Mouse (Mus musculus) Patski (cell line): ENCODE data around the gene Htt. TPM values are rescaled to one million over a fixed set of nuclear protein-coding genes. Genes with fewer than 3 reads are reported as not detected.
A peak's percentile ranks its signal among the peaks of the same experiment; 100 is the strongest.

Experiments used
- ATAC-seq: fragments of 100-300 bp; one replicate; pipeline ENCODE4 v1.8.0; 2021
- CTCF ChIA-PET: fragments of 350-600 bp; sonication (Branson Sonifier 250); formaldehyde crosslinking; loops from one replicate; lab custom pipeline; 2022; ENCODE audit warnings: inconsistent platforms; lab: Charles Lee
- POLR2A ChIA-PET: fragments of 350-600 bp; sonication (Branson Sonifier 250); formaldehyde crosslinking; loops from one replicate; lab custom pipeline; 2022; ENCODE audit warnings: antibody characterized with exemption, inconsistent platforms; lab: Charles Lee
- DNase-seq: peaks from one replicate; pipeline ENCODE4 v3.0.0-alpha.2; 2011; ENCODE audit warnings: low read depth, low spot score
- H3K27me3 ChIP-seq: fragments of 371-371 bp; one replicate; pipeline ENCODE4 v1.5.1; 2021
- CTCF ChIP-seq: fragments of 100-300 bp; IDR thresholded peaks from one replicate; pipeline ENCODE4 v1.5.1; 2021
- in situ Hi-C: fragments of 300-500 bp; cut with MboI; formaldehyde crosslinking; loops from 3 replicates; pipeline ENCODE4 v1.11.1; 2018; ENCODE audit warnings: low pct_unique_long_range_greater_than_20kb, mixed read lengths
- polyA plus RNA-seq: library from polyadenylated mRNA; unstranded; gene quantifications from one replicate; pipeline ENCODE4 v1.2.3, GENCODE M21; 2021

The Htt gene
- polyA plus RNA-seq, 1 experiment from 2014 or later, result 22.7 TPM

- POLR2A ChIA-PET, result no interaction called here
- no peak for ATAC-seq
- in situ Hi-C loops, result no loop called here
These were observed 168.8 kb downstream of the Htt start for GRCm38 (mm10) chr5:34930151-34930975.

GRCm38 (mm10) chr5:34931091-34931490, 169.6 kb downstream of the Htt start:
- DNase-seq (no peak), ATAC-seq (no peak)
- TF ChIP-seq CTCF, result no peak
- POLR2A ChIA-PET, result no interaction called here
- in situ Hi-C loops, result no loop called here
- H3K27me3 ChIP-seq, result no peaks in the 10 kb centered on the region
- CTCF ChIA-PET, result interaction anchor here (1.0 to 1.7 kb wide), 4 partner anchors 12 to 63 kb away, joined by 3 to 4 read pairs (median 3); no protein-coding TSS in a partner anchor

More at GRCm38 (mm10) chr5:34930151-34930975, 168.8 kb downstream of the Htt start:
- CTCF ChIA-PET, result interaction anchor here (1.0 to 1.7 kb wide), 2 partner anchors 13 to 15 kb away, joined by 3 to 4 read pairs; no protein-coding TSS in a partner anchor
- H3K27me3 ChIP-seq, result no peaks in the 10 kb centered on the region
- no peak for TF ChIP-seq CTCF
- no peak for DNase-seq

GRCm38 (mm10) chr5:34931516-34932457, 170.2 kb downstream of the Htt start:
- in situ Hi-C loops, result no loop called here
- TF ChIP-seq CTCF, result no peak
- POLR2A ChIA-PET, result no interaction called here
- CTCF ChIA-PET, result interaction anchor here (1.0 to 1.6 kb wide), 6 partner anchors 13 to 111 kb away, joined by 3 to 4 read pairs (median 3); no protein-coding TSS in a partner anchor
- no peaks in the 10 kb centered on the region for H3K27me3 ChIP-seq
- DNase-seq, result no peak
- ATAC-seq, result no peak

GRCm38 (mm10) chr5:34932458-34932806, 170.9 kb downstream of the Htt start:
- DNase-seq (no peak), ATAC-seq (no peak)
- in situ Hi-C loops, result no loop called here
- no peaks in the 10 kb centered on the region for H3K27me3 ChIP-seq
- POLR2A ChIA-PET, result no interaction called here
- TF ChIP-seq CTCF, result no peak
- CTCF ChIA-PET, result interaction anchor here (1.0 to 1.6 kb wide), 6 partner anchors 14 to 110 kb away, joined by 3 to 4 read pairs (median 3); no protein-coding TSS in a partner anchor

- ChIA-PET POLR2A (no interaction called here), CTCF (no interaction called here)
- in situ Hi-C loops, result no loop called here
- no peak for DNase-seq
- H3K27me3 ChIP-seq, result no peaks in the 10 kb centered on the region
- TF ChIP-seq CTCF, result no peak
- no peak for ATAC-seq
These were observed 171.9 kb downstream of the Htt start for GRCm38 (mm10) chr5:34933461-34933860.

- ChIA-PET CTCF (no interaction called here), POLR2A (no interaction called here)
- DNase-seq (no peak), ATAC-seq (no peak)
- no peak for TF ChIP-seq CTCF
- H3K27me3 ChIP-seq, result peaks cover 4% of the 10 kb centered on the region
- in situ Hi-C loops, result no loop called here
These were observed 180.3 kb downstream of the Htt start for GRCm38 (mm10) chr5:34941710-34942470.

GRCm38 (mm10) chr5:34943428-34943827, 181.9 kb downstream of the Htt start:
- ATAC-seq, result no peak

GRCm38 (mm10) chr5:34948861-34949760, 187.6 kb downstream of the Htt start, which contains the start of gene Rgs12:
Gene Rgs12, plus strand, starts transcription at chr5:34949445.
- CTCF ChIA-PET, result interaction anchor here (0.8 to 1.4 kb wide), 4 partner anchors 14 to 83 kb away, joined by 3 read pairs; no protein-coding TSS in a partner anchor
- in situ Hi-C loops, result no loop called here
- ATAC-seq (peak; percentile 94), DNase-seq (peak; percentile 20)
- POLR2A ChIA-PET, result interaction anchor here (0.5 to 0.6 kb wide), 2 partner anchors 109 to 734 kb away, joined by 3 read pairs; no protein-coding TSS in a partner anchor
- no peaks in the 10 kb centered on the region for H3K27me3 ChIP-seq
- no peak for TF ChIP-seq CTCF

More at GRCm38 (mm10) chr5:34943428-34943827, 181.9 kb downstream of the Htt start:
- H3K27me3 ChIP-seq, result peaks cover 4% of the 10 kb centered on the region
- CTCF ChIA-PET, result interaction anchor here (1.0 to 1.5 kb wide), 2 partner anchors 10 to 14 kb away, joined by 3 read pairs; no protein-coding TSS in a partner anchor
- in situ Hi-C loops, result no loop called here
- no peak for DNase-seq
- no peak for TF ChIP-seq CTCF
- POLR2A ChIA-PET, result interaction anchor here (0.7 kb wide), 1 partner anchor 12 kb away, joined by 3 read pairs; no protein-coding TSS in a partner anchor
